Mouse (Mus musculus): ENCODE measurements around the gene Nr4a1.
A peak's percentile ranks its signal among the peaks of the same experiment; 100 is the strongest.

Nr4a1 gene

GRCm38 (mm10) chr15:101256463-101257206 is 2.6 kb downstream of the Nr4a1 start:
- ATAC-seq (ENCODE audit: low TSS enrichment), result no peak

DNA sequence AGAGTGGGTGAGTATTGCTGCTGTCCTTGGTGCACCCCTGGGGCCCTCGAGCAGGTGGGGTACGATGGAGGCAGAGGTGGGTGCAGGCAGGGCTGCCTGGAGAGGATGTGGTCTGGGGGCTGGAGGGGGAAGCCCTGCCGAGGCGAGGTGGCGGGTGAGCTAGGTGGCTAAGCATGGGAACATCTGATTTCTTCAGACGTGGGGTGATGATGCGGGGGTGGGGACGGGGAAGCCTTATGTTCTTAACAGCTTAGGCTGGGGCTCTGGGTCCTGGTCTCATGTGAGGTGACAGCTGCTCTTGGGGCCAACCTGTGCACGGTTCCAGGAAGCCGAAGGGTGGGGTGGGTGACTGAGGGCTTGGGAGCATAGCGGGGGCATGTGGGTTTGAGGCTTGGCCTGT is 4.4 kb downstream of the Nr4a1 start:
- no peak for ATAC-seq (ENCODE audit: low TSS enrichment)

DNA sequence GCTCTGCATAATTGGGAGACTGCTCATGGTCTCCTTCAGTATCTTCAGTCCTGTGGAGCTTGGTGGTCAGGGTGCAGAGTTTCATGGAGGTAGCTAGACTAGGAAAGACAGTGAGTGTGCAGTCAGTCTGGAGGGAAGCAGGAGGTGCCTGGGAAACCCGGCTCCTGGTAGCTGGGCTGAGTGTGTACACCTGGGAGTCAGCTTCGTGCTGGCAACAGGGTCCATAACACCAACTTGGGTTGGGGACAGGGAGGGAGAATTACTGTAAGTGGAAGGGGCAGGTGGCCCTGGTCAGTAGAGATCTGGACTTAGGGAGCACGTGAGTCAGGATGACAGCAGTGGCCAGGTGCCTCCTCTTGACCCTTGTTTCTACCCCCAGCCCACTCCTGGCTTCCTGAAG is 5.9 kb downstream of the Nr4a1 start:
- ATAC-seq (ENCODE audit: low TSS enrichment), result no peak

DNA sequence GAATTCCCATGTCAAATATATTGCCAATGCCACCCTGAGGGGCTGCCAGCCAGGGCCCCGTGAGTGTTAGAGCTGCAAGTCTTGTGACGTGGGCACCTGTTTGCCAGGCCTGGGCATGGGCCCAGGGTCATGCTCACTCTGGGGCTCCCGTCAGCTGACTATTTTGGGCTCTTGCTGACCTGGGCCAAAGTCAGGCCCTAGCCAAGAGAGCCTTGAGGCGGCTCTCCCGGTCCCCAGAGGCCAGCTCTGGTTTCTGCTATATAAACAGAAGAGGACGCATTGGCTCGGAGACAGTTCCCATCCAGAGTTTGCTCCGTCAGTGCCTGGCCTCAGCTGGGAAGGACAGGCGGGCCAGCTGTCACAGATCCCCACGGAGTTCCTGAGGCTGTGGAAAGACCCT is 6.3 kb downstream of the Nr4a1 start:
- ATAC-seq (ENCODE audit: low TSS enrichment), result no peak

DNA sequence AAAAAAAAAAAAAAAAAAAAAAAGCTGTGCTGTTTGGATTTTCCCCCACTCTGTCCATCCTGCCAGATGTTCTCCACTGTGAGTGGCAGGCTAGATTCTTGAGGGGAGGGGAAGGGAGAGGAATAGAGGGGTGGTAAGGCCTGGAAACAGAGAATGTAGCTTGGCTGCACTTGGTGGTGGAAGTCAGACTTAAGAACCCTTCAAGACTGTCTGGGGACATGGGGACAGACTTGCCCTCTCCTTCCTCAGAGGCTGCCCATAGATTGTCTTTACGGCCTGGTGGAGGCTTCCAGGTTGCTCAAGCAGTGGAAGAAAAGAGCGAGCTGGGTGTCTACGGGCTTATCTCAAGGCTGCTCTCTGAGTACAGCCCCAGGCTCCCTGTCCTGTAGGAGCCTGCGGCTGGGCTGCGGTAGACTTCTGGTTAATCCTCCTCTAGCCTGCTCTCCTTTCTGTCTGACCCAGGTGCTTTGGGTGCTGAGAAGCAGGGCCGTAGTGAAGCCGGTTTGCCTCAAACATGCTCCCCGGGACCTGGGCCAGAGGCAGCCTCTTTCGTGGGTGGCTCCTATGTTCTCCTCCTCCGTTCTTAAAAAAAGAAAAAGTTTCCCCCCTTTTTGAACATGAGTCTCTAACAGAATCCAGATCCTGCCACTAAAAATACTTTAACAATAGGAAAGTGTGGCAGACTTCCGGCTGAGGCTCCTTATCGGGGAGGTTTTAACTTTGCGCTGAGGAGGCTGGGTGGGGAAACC is 7.0 kb downstream of the Nr4a1 start:
- ATAC-seq (ENCODE audit: low TSS enrichment), result peak; percentile 13; the same call in 1 of the 2 replicates

- ATAC-seq (ENCODE audit: low TSS enrichment), result no peak
Observed at GRCm38 (mm10) chr15:101262502-101262901, 8.4 kb downstream of the Nr4a1 start.

- ATAC-seq (ENCODE audit: low TSS enrichment), result peak; percentile 64
Observed at GRCm38 (mm10) chr15:101266132-101266963, 12.3 kb downstream of the Nr4a1 start.

DNA sequence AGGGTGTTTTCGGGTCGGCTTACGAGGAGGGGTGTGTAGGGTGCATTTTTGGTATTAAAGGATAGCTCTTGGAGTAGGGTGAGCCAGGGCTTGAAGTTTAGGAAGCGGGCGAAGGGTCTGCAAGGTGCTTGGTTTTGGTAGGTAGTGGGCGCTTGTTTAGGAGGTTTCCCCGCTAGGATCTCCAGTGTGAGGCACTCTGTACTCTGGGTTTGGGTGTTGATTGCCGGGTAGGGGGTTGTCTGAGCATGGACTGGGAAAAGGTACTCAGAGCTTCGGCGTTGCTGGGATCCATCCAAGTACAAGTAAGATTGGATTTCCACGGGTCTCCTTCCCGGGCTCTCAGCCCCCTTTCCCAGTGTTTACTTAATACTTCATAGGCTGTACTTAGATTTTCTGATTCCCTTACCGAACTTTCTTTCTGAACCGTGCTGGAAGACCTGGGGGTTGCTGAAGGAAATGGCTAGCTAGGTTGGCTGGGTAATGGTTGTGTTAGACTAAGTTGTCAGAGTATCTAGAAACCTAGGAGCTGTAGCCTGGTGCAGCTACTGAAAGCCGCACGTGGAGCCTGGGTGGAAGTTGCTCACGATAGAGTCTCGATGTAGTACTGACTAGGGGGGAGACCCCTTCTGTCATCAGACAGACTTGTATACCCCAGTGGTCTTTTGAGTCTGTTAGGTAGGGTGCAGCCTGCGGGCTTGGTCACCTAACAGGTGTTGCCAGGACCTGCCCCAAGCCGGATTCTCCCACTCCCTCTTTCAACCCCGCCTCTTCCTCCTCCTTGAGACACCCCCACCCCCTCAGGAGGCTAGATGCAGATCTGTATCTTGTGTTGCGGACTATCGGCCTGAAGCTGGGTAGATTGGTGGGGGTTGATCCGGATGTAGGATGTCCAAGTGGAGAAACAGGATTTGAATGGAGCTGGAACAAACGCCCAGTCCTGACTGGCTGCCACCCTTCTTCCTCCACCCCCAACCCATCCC is 13.3 kb downstream of the Nr4a1 start:
- no peak for ATAC-seq (ENCODE audit: low TSS enrichment)

- no peak for ATAC-seq (ENCODE audit: low TSS enrichment)
Observed at GRCm38 (mm10) chr15:101270101-101270820, 16.2 kb downstream of the Nr4a1 start.

- ATAC-seq (ENCODE audit: low TSS enrichment), result no peak
Observed at GRCm38 (mm10) chr15:101271107-101271506, 17.0 kb downstream of the Nr4a1 start.

DNA sequence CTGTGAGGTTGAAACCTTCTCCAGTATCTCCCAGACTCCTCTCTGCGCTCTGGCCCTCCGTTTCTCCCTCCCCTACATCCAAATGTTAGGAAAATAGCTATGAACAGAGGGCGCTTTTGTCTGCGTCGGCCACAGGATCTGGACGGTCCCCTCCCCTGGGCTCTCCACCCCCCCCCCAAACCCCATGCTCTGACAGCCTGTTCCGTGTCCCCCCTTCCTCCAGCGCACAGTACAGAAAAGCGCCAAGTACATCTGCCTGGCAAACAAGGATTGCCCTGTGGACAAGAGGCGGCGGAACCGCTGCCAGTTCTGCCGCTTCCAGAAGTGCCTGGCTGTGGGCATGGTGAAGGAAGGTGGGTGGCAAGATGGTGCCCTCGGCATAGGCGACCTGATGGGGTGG is 17.4 kb downstream of the Nr4a1 start:
- ATAC-seq (ENCODE audit: low TSS enrichment), result no peak; the same call in 1 of the 2 replicates

DNA sequence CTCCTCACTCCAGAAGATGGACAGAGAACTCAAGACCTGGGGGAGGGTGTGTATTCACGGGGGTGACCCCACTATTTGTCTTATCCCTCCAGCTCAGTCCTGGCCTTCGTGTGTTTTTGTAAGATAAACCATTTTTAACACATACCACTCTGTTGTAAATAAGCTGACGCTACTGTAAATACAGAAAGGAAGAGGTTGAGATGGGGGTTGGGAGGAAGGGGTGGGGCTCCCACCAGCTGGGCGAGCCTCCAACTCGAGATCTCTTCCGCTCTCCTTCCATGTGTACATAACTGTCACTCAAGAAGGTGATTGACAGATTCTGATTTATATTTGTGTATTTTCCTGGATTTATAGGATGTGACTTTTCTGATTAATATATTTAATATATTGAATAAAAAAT is 20.3 kb downstream of the Nr4a1 start:
- no peak for ATAC-seq (ENCODE audit: low TSS enrichment)

- ATAC-seq (ENCODE audit: low TSS enrichment), result no peak
Observed at GRCm38 (mm10) chr15:101277351-101277899, 23.4 kb downstream of the Nr4a1 start.

- ATAC-seq (ENCODE audit: low TSS enrichment), result no peak
Observed at GRCm38 (mm10) chr15:101278589-101278988, 24.5 kb downstream of the Nr4a1 start.

DNA sequence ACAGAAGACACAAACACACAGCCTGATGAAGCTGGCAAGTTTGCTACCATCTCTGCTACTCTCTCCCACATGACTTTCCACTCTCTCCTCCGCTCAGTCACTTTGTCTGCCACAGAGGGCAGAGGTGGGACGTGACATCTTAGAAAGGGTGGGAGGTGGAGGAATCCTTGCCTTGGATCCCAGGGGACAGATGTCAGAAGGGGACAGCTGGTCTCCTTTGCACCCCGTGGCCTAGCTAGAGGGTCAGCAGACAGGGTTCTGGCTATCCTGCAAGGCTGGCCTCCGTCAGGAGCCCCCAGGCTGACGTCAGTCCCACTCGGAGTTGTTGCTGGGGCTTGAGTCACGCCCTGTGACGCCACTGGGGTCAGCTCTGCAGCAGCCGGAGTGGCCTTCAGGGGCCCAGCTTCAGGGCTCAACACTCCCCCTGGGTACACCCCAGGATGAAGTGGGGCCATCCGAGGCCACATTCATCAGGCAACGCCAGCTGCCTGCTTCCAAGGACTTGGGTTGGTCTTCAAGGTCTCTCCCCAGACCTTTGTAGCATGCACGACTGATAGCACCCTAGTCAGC is 25.4 kb downstream of the Nr4a1 start:
- ATAC-seq (ENCODE audit: low TSS enrichment), result no peak

DNA sequence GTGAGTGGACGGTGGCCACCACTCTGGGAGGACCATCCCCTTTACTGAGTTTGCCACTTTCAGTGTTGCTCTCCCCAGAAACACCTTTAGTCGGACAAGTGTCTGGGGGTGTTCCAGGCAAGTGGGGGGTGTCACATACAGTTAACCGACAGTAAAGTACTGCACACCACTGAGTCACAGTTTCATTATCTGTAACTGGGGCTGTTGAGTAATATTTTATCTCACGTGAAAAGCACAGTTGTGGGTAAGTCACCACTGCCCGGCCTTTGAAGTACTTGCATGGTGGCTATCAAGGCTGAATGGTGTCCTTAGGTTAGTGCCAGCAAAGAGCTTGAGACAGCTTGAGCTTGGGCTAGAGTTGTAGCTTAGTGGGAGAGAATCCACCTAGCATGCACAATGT is 28.4 kb downstream of the Nr4a1 start:
- ATAC-seq (ENCODE audit: low TSS enrichment), result no peak

- peak; percentile 64 for ATAC-seq (ENCODE audit: low TSS enrichment)
Observed at GRCm38 (mm10) chr15:101283183-101283910, 29.3 kb downstream of the Nr4a1 start.

GRCm38 (mm10) chr15:101283911-101284750 is 30.1 kb downstream of the Nr4a1 start, which contains the start of gene Atg101:
Gene Atg101 (plus strand): TSS chr15:101284272.
- peak; percentile 89 for ATAC-seq (ENCODE audit: low TSS enrichment)
